Mouse (Mus musculus) right cerebral cortex, postnatal 25 days (tissue): ENCODE results near the gene Olfr1242.

Source experiments
- DNase-seq: peaks from one replicate; pipeline ENCODE4 v3.0.0; 2022

Olfr1242 gene

GRCm38 (mm10) chr2:89498235-89498634, at the start of gene Olfr1242:
Olfr1242 (minus strand) TSS chr2:89498335.
- DNase-seq, result no peak

GRCm38 (mm10) chr2:89544516-89544915, 46.4 kb upstream of the Olfr1242 start:
- no peak for DNase-seq

DNA sequence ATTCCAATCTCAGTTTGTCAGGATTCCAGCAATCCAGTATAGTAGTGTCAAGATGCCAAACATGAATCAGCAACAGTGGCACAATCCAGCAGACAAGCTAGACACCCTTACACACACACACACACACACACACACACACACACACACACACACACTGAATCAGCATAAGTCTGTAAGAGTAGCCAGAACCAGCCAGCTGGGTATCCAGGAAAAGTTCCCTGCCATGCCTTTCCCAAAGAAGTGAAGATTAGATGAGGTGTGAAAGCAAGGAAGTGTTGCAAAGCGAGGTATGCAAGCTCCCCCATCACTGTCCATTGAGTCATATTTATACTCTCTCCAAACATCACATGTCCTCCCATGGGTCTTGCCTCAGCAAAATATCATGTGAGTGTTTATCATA, 41.8 kb upstream of the Olfr1242 start:
- DNase-seq, result peak; percentile 5

GRCm38 (mm10) chr2:89531387-89531786, 33.3 kb upstream of the Olfr1242 start, which contains the start of gene Olfr1243:
Olfr1243 (minus strand) TSS chr2:89531487.
- no peak for DNase-seq

DNA sequence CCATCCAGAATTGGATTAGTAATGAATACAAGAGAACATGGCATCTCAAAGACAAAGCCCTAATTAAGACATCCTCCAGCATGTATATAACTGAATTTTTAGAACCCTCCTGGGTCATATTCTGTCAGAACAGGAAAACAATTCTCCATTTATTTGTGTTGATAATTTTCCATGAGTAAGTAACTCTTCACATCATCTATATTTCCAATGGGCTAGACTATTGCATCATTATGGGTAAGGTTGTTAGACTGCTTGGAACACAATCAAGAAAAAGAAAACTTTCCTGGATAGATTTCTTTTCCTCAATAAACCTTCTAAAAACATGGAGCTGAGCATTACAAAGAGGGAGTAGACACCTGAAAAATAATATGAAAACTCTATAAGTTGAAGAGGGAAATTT, 11.1 kb downstream of the Olfr1242 start, which contains the start of gene Olfr1241:
Gene Olfr1241, minus strand, starts transcription at position 101 of the 400 bp plus-strand sequence.
- DNase-seq, result no peak

DNA sequence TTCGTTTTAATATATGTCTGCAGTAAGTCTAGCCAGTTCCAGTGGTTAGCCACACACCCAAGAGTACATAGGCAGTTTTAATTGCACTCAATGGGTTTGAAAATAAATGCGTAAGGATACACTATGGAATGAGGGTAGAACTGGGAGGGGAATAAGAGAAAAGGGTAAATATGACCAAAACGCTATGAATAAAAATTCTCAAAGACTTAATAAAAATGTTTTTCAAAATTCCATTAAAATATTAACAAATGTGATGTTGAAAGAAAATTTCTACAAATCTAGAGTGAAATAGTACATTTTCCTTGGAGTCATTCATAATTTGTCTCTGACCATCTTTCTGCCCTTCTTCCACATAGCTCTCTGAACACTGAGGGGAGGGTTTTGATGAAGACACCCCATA, 55.2 kb downstream of the Olfr1242 start, which contains the start of gene Olfr1240:
Gene Olfr1240, minus strand, starts transcription at position 101 of the 400 bp plus-strand sequence.
- DNase-seq, result no peak
